Mouse (Mus musculus) retina, postnatal 1 day (tissue): ENCODE measurements at regions not wholly inside any gene's neighbourhood (a gene's known extent, or its start where the extent isn't known, plus 50 kb on each side); places are given as distances from the start of the nearest gene placed in this dataset.

Experiments used
- DNase-seq: peaks from one replicate; pipeline ENCODE4 v3.0.0-alpha.2; 2012

- no peak for DNase-seq
These were observed 125.2 kb upstream of the Pkn2 start for GRCm38 (mm10) chr3:143007047-143007446.

DNA sequence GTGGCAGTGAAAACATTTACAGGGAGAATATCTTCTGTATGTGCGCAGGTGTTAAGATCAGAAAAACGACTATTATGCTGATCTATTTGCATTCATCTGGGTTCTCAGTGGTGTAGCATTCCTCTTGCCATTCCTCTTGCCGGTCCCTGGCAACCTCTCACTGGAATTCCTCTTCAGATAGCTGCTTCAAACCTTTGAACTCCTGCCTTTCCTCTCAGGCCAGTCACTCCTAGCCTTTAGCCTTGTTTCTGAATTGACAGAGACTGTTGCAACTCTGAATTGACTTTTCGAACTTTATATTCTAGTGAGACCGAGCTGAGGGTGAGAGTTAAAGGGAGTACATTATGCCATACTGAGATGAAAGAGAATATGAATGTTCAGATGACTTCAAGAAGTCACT lies 120.1 kb upstream of the Pkn2 start:
- DNase-seq = no peak

DNA sequence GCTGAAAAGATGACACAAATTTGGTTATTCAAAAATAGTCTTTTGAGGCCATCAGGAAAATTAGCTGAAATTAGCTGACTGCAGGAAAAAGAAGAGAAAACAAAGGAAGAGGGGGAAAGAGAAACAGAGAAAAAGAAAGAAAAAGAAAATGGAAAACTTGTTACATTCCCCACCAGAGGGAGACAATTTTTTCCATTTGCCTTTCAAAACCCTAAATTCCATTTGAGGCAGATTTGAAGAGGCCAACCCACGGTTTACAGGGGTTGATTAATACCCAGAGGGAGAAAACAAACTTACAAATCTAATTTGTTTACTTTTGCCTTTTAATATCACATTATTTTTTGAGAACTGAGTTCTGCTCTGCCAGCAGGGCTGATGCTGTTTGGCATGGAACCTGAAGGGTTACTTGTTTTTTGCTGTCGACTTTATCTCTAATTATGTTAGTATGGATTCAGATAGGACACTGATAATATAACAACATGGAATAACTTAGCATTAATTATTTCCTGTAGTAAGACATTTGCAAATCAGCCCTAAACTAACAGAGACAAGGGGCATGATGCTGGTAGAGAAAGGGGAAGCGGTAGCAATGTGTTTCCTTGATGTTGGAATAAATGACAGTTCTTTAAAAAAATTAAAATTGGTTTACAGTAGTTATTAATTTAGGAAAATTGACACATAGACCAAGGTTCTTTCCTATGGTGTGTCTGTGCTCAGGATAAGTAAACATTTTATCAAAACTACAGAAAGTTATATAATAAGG lies 114.4 kb upstream of the Pkn2 start:
- DNase-seq = no peak

DNA sequence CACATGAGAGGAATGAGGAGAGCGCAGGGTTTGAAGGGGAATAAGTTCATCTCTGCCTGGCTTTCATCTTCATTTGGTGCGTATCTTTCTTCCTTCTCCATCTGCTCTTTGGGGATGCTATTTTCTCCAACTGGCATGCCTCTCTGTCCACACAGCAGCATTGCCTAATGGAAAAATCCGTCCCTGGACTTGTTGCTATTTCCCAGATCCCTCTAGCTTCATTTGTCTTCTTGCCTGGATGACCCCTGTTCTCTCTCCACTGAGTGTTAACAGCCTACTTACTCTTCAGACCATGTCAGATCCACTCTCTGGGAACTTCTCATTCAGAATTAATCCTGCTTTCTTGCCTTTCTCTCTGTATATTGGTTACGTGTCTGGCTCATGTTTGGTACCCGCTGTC lies 102.7 kb upstream of the Pkn2 start:
- no peak for DNase-seq

- DNase-seq = no peak
These were observed 99.4 kb upstream of the Pkn2 start for GRCm38 (mm10) chr3:142981221-142981620.

DNA sequence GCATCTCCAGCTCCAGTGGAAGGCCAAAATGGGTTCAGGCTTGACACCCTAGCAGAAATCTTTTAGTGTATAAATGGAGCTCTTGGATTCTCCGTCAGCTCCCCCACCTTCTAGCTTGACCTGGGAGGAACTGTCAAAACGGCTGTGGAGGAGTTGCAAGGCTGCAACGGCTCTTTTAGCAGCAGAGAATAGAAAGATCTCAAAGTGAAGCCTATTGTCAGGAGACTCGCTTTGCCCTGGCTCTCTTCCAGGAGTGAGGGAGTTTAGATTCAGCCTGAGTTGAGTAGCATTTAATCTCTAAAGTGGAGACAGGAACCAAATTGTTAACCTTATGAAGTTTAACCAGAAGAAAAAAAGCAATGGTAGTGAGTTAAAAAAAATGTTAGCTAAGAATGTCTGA lies 97.4 kb upstream of the Pkn2 start:
- peak; percentile 24 for DNase-seq

GRCm38 (mm10) chr3:142976519-142977394 lies 95.0 kb upstream of the Pkn2 start:
- no peak for DNase-seq

GRCm38 (mm10) chr3:142975606-142976005 lies 93.8 kb upstream of the Pkn2 start:
- DNase-seq = no peak

- no peak for DNase-seq
These were observed 87.7 kb upstream of the Pkn2 start for GRCm38 (mm10) chr3:142969501-142969900.

DNA sequence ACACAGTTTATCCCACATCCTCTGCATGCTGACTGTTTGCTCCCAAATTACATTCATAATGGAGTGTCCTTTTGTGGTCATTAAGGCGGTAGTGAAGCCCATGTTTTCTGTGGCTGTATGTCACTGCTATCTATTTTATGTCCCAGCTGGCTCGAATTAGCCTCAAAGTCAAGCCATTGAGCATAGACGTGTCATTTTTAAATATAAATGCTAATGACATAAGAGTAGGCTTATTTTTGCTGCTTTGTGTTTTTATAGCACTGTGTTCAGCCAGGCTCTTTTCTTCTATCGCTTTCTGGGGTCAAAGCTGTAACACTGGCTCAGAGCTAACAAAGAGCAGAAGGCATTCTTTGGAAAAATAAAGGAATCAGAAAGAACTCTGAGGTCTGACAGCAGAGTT lies 83.8 kb upstream of the Pkn2 start:
- DNase-seq = no peak

DNA sequence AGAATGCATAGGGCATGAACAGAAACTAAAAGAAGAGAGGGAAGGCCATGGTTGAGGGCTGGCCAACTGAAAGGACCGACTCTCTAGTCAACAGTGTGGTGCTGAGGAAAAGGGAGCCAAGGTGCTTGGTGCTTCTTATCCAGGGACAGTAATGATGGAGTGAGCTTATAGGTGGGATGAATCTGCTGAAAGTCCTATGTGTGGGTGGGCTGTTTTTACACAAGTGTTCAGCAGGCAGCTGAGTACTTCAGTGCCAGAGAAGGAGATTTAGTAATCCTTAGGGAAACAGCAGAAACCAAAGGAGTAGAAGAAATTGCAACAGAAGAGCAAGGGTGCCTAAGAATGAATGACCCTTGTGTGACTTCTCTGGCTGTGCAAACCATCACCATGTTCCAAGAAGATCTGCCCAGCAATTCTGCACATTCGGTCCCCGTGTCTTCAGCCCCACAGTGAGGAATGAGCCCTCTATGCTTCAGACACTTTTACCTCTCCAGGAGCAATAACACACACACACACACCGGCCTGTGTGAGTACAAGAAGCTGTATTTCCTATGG lies 82.1 kb upstream of the Pkn2 start:
- DNase-seq = no peak

DNA sequence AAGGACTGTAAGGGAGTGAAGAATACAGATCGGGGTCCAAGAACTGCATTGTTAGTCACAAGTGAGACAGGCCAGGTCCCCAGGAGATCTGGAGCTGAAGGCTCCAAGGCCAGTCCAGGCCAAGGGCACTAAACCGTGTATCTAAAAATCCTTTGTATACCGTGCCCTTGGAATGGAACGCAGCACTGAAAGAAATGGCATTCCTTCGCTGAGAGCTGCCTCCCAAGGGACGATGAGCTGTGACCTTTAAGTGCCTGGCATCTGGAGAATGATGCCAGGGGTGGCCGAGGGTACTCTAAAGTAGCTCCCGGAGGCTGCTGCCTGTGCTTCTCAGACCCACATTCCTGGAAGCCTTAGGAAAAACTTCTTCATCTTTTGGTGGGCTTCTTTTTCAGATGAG lies 76.0 kb upstream of the Pkn2 start:
- DNase-seq = no peak

DNA sequence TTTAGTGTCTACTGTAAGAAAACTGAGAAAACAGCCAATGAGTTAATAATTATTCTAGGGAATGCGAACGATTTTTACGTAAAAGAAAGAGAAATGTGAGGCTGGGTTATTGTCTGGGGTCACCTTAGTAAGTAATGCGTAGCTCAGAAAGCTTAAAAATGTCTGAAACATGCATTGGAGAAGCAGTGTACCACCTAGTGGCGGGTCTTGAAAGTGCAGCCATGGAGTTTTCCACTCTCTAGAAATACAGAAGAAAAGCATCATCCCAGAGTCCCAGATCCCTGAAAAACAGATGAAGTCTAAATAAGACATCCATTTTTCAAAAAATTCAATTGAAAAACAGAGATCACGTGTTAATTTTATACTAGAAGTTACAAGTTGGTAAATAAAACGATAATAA lies 67.0 kb upstream of the Pkn2 start:
- DNase-seq = peak; percentile 69

- DNase-seq = no peak
These were observed 59.7 kb upstream of the Pkn2 start for GRCm38 (mm10) chr3:142941319-142942024.

DNA sequence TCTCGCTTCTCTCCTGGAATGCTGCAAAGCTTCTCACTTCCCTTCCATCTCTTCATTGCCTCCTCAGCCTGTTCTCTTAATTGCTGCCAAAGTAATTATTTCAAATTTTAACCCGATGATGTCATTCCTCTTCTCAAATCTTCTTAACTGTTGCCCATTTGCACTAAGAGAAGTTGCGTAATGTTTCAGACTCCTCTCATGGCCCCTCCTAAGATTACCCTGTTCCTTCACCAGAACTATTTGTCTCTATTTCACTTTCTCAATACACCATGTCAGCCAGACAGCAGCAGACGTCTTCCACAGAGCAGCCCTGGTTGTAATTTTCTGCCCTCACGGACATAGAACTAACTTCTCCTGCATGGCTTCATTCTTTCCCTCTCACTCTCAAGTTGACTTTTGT lies 59.1 kb upstream of the Pkn2 start:
- no peak for DNase-seq

DNA sequence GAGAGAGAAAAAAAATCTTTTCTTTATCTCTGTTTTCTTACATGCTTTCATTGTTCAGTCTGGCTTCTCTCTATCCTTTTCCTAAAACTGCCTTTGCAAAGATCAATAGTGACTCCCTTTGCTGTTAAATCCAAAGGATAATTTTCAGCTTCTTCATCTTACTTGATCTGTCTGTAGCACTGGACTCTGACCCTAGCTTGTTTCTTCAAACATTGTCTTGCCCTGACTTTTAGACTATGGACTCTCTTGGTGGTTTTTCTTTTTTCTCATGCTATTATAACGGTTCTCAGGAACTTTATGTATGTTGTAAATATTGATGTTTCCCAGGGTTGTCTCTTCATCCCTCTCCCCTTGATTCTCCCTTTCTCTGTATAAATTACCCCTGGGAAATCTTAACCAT lies 58.0 kb upstream of the Pkn2 start:
- DNase-seq = no peak

DNA sequence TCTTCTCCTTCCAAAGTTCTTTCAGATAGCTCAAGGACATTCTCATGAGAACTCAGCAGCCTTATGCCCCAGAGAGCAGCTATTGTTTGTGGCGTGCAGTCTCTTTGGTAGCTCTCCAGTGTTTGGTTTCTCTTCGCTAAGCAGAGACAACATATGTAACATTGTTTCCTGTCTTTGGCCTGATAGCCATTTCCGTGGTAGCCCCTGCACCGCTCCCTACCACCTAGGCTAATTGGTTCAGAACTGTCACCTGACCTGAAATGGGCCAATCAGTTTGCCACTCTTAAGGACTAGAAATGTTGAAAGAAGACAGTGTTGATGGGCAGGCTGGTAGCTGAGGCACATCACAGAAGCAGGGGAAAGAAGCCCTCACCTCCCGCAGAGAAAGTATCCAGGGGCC lies 54.1 kb upstream of the Pkn2 start:
- no peak for DNase-seq

- DNase-seq = no peak
These were observed 52.5 kb upstream of the Pkn2 start for GRCm38 (mm10) chr3:142934326-142934725.

- no peak for DNase-seq
These were observed 52.0 kb upstream of the Pkn2 start for GRCm38 (mm10) chr3:142933684-142934259.
